Mouse (Mus musculus): Measurements from ENCODE around the gene 1810062G17Rik. TPM values are rescaled to one million over a fixed set of nuclear protein-coding genes. Genes with fewer than 3 reads are reported as not detected.

Gene 1810062G17Rik
- polyA plus RNA-seq, 1 experiment from 2014 or later = 4.9 TPM

GRCm38 (mm10) chr3:36473222-36473621, 2.5 kb upstream of the 1810062G17Rik start:
- Histone ChIP-seq H3K9ac (ENCODE audit: low read depth, low read length) (no peak overlapping the region), H3K4me3 (replicated peaks; ENCODE audit: low read depth, low read length) (no peak overlapping the region), H3K36me3 (ENCODE audit: insufficient read depth, low read length) (no peaks in the 10 kb centered on the region), H3K4me1 (replicated peaks; ENCODE audit: insufficient read depth, low read length) (peaks cover 6% of the 10 kb centered on the region; the same call in 1 of the 2 replicates), H3K27me3 (ENCODE audit: insufficient read depth, low read length) (no peaks in the 10 kb centered on the region), H3K27ac (no peak overlapping the region), H3K9me3 (replicated peaks; ENCODE audit: low read length) (no peaks in the 10 kb centered on the region), H3K4me2 (ENCODE audit: low read length) (no peak overlapping the region)
- WGBS = 97% methylated on average over 5 of the region's 5 CpGs
- DNase-seq (ENCODE audit: low spot score) (no peak), ATAC-seq (replicated peaks; ENCODE audit: low FRiP score, low read depth) (no peak)
- no peak for TF ChIP-seq CTCF (IDR thresholded peaks at IDR 0.05; ENCODE audit: low read depth)

DNA sequence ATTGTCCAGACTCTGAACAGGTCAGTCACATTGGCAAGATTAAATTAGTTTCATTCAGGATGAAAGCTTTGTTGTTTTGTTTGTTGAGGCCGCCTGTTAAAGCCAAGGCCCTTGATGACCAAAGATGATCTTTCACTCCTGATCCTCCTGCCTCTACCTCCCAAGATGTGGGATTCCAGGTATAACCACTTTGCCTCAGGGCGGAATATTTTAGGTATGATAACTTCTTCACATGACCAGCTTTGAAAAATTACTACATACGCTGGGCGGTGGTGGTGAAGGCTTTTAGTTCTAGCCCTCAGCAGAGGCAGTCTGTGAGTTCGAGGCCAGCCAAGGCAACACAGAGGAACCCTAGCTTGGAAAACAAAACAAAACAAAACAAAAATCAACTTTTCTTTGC, 1.3 kb upstream of the 1810062G17Rik start:
- Histone ChIP-seq H3K27ac (peak overlapping the region; percentile 91; the same call in 1 of the 2 replicates), H3K4me1 (replicated peaks; ENCODE audit: insufficient read depth, low read length) (peaks cover 6% of the 10 kb centered on the region; the same call in 1 of the 2 replicates), H3K4me2 (ENCODE audit: low read length) (peak overlapping the region; percentile 72), H3K9ac (ENCODE audit: low read depth, low read length) (no peak overlapping the region), H3K36me3 (ENCODE audit: insufficient read depth, low read length) (no peaks in the 10 kb centered on the region), H3K27me3 (ENCODE audit: insufficient read depth, low read length) (no peaks in the 10 kb centered on the region), H3K4me3 (replicated peaks; ENCODE audit: low read depth, low read length) (peak overlapping the region; percentile 69), H3K9me3 (replicated peaks; ENCODE audit: low read length) (no peaks in the 10 kb centered on the region)
- ATAC-seq (replicated peaks; ENCODE audit: low FRiP score, low read depth) = no peak
- no peak for DNase-seq (ENCODE audit: low spot score)
- no peak for TF ChIP-seq CTCF (IDR thresholded peaks at IDR 0.05; ENCODE audit: low read depth)
- WGBS = 74% methylated on average over 5 of the region's 5 CpGs

DNA sequence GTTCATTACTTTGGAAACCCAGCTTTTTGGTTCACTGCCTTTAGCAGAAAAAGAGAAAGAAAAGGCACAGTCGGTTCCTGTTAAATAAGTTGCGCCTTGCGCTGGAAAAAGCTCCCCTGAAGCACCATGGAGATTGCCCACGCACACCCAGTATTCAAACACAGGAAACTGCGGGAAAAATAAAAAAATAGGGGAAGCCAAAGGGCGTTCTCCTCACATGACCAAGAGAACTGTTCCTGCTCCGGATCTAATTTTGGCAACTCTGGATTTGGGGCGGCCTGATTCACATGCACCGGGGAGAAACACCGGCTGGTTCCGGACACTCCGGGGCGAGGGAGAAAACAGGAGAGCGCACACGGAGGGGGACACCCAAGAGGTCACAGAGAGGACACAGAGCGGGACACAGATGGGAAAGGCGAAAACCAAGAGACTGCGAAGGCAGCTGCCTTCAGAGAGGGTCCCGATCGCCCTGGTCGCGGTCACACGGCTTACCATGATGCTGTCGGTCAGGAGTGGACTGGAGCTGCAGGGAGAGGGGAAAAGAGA, 726 bp upstream of the 1810062G17Rik start:
- TF ChIP-seq CTCF (IDR thresholded peaks at IDR 0.05; ENCODE audit: low read depth) = no peak
- H3K9me3 ChIP-seq (replicated peaks; ENCODE audit: low read length) = no peaks in the 10 kb centered on the region
- H3K4me1 ChIP-seq (replicated peaks; ENCODE audit: insufficient read depth, low read length) = peaks cover 6% of the 10 kb centered on the region; the same call in 1 of the 2 replicates
- peak overlapping the region; percentile 77 for H3K9ac ChIP-seq (ENCODE audit: low read depth, low read length)
- ATAC-seq (replicated peaks; ENCODE audit: low FRiP score, low read depth) (no peak; the same call in 1 of the 2 replicates), DNase-seq (ENCODE audit: low spot score) (peak; percentile 77)
- no peaks in the 10 kb centered on the region for H3K36me3 ChIP-seq (ENCODE audit: insufficient read depth, low read length)
- peak overlapping the region; percentile 91 for H3K27ac ChIP-seq
- under 1% methylated on average over 24 of the region's 24 CpGs for WGBS
- no peaks in the 10 kb centered on the region for H3K27me3 ChIP-seq (ENCODE audit: insufficient read depth, low read length)
- H3K4me3 ChIP-seq (replicated peaks; ENCODE audit: low read depth, low read length) = peak overlapping the region; percentile 69
- peak overlapping the region; percentile 72 for H3K4me2 ChIP-seq (ENCODE audit: low read length)

- Histone ChIP-seq H3K27ac (peak overlapping the region; percentile 89), H3K9ac (ENCODE audit: low read depth, low read length) (peak overlapping the region; percentile 78), H3K4me1 (replicated peaks; ENCODE audit: insufficient read depth, low read length) (peaks cover 6% of the 10 kb centered on the region; the same call in 1 of the 2 replicates), H3K4me2 (ENCODE audit: low read length) (peak overlapping the region; percentile 72), H3K9me3 (replicated peaks; ENCODE audit: low read length) (no peaks in the 10 kb centered on the region), H3K4me3 (replicated peaks; ENCODE audit: low read depth, low read length) (peak overlapping the region; percentile 69), H3K27me3 (ENCODE audit: insufficient read depth, low read length) (no peaks in the 10 kb centered on the region), H3K36me3 (ENCODE audit: insufficient read depth, low read length) (no peaks in the 10 kb centered on the region)
- ATAC-seq (replicated peaks; ENCODE audit: low FRiP score, low read depth) (no peak), DNase-seq (ENCODE audit: low spot score) (peak; percentile 49)
- WGBS = 12% methylated on average over 20 of the region's 20 CpGs
- TF ChIP-seq CTCF (IDR thresholded peaks at IDR 0.05; ENCODE audit: low read depth) = no peak
These were observed 771 bp downstream of the 1810062G17Rik start for GRCm38 (mm10) chr3:36476261-36477155.

DNA sequence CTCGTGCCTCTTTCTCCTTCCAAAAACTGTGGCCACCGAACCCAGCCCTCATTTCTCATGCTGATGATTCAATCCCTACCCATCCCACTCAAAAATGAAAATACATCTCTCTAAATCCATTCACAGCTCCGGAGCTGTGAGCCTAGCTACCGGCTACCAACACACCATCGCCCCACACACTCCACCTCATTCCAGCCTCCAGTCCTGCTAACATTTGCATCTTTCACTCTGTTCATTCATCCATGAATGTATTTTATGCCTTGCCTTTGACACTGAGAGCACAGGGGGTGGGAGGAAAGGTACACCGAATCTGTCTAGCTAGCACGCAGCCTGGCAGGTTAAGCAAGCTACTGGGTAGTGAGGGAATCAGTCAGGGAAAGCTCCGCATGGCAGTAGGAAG, 3.0 kb downstream of the 1810062G17Rik start:
- H3K9me3 ChIP-seq (replicated peaks; ENCODE audit: low read length) = no peaks in the 10 kb centered on the region
- no peaks in the 10 kb centered on the region for H3K36me3 ChIP-seq (ENCODE audit: insufficient read depth, low read length)
- no peak overlapping the region for H3K4me2 ChIP-seq (ENCODE audit: low read length)
- TF ChIP-seq CTCF (IDR thresholded peaks at IDR 0.05; ENCODE audit: low read depth) = no peak
- peak; percentile 27 for DNase-seq (ENCODE audit: low spot score)
- ATAC-seq (replicated peaks; ENCODE audit: low FRiP score, low read depth) = no peak
- no peaks in the 10 kb centered on the region for H3K27me3 ChIP-seq (ENCODE audit: insufficient read depth, low read length)
- H3K4me3 ChIP-seq (replicated peaks; ENCODE audit: low read depth, low read length) = no peak overlapping the region
- peaks cover 9% of the 10 kb centered on the region; the same call in 1 of the 2 replicates for H3K4me1 ChIP-seq (replicated peaks; ENCODE audit: insufficient read depth, low read length)
- WGBS = 60% methylated on average over 8 of the region's 8 CpGs
- H3K9ac ChIP-seq (ENCODE audit: low read depth, low read length) = no peak overlapping the region
- 0 out of 2 replicates have a peak overlapping the region, but pooled peaks have one; percentile 20 for H3K27ac ChIP-seq

GRCm38 (mm10) chr3:36480486-36480885, 4.7 kb downstream of the 1810062G17Rik start:
- Histone ChIP-seq H3K4me3 (replicated peaks; ENCODE audit: low read depth, low read length) (no peak overlapping the region), H3K4me1 (replicated peaks; ENCODE audit: insufficient read depth, low read length) (peaks cover 9% of the 10 kb centered on the region; the same call in 1 of the 2 replicates), H3K36me3 (ENCODE audit: insufficient read depth, low read length) (no peaks in the 10 kb centered on the region), H3K27me3 (ENCODE audit: insufficient read depth, low read length) (no peaks in the 10 kb centered on the region), H3K9me3 (replicated peaks; ENCODE audit: low read length) (no peaks in the 10 kb centered on the region), H3K9ac (ENCODE audit: low read depth, low read length) (no peak overlapping the region), H3K27ac (no peak overlapping the region), H3K4me2 (ENCODE audit: low read length) (no peak overlapping the region)
- TF ChIP-seq CTCF (IDR thresholded peaks at IDR 0.05; ENCODE audit: low read depth) = no peak
- 64% methylated on average over 2 of the region's 2 CpGs for WGBS
- ATAC-seq (replicated peaks; ENCODE audit: low FRiP score, low read depth) (no peak), DNase-seq (ENCODE audit: low spot score) (no peak)

All from kidney, postnatal 0 days (tissue).